Mouse (Mus musculus): ENCODE data around the gene Dnajb11. TPM values are rescaled to one million over a fixed set of nuclear protein-coding genes. Genes with fewer than 3 reads are reported as not detected.

Gene Dnajb11
- polyA plus RNA-seq, 1 experiment = 92.5 TPM

- H3K27ac ChIP-seq (ENCODE audit: control insufficient read depth, insufficient read depth, low read depth, low read length, poor library complexity) = no peak overlapping the region
- no peaks in the 10 kb centered on the region; the same call in 1 of the 2 replicates for H3K4me1 ChIP-seq (ENCODE audit: control insufficient read depth, insufficient read depth, low read length)
- no peak overlapping the region for H3K4me3 ChIP-seq (replicated peaks; ENCODE audit: control insufficient read depth, low read depth, low read length)
- 56% methylated on average over 5 of the region's 5 CpGs for WGBS
- no peak for TF ChIP-seq CTCF (IDR thresholded peaks at IDR 0.05; ENCODE audit: control insufficient read depth, insufficient read depth, low read length)
These were observed 12.8 kb upstream of the Dnajb11 start for GRCm38 (mm10) chr16:22844834-22845233.

GRCm38 (mm10) chr16:22845481-22845880, 12.2 kb upstream of the Dnajb11 start:
- WGBS = 90% methylated on average over 4 of the region's 4 CpGs
- Histone ChIP-seq H3K27ac (ENCODE audit: control insufficient read depth, insufficient read depth, low read depth, low read length, poor library complexity) (no peak overlapping the region), H3K4me1 (ENCODE audit: control insufficient read depth, insufficient read depth, low read length) (no peaks in the 10 kb centered on the region; the same call in 1 of the 2 replicates), H3K4me3 (replicated peaks; ENCODE audit: control insufficient read depth, low read depth, low read length) (no peak overlapping the region)
- TF ChIP-seq POLR2A (IDR thresholded peaks at IDR 0.05; ENCODE audit: borderline replicate concordance, control insufficient read depth, low read depth, low read length) (no peak), CTCF (IDR thresholded peaks at IDR 0.05; ENCODE audit: control insufficient read depth, insufficient read depth, low read length) (no peak)

- 95% methylated on average over 1 of the region's 1 CpGs for WGBS
- no peak for TF ChIP-seq CTCF (IDR thresholded peaks at IDR 0.05; ENCODE audit: control insufficient read depth, insufficient read depth, low read length)
- no peak for TF ChIP-seq POLR2A (IDR thresholded peaks at IDR 0.05; ENCODE audit: borderline replicate concordance, control insufficient read depth, low read depth, low read length)
- no peak overlapping the region for H3K27ac ChIP-seq (ENCODE audit: control insufficient read depth, insufficient read depth, low read depth, low read length, poor library complexity)
- no peak overlapping the region for H3K4me3 ChIP-seq (replicated peaks; ENCODE audit: control insufficient read depth, low read depth, low read length)
- H3K4me1 ChIP-seq (ENCODE audit: control insufficient read depth, insufficient read depth, low read length) = no peaks in the 10 kb centered on the region; the same call in none of the 2 replicates
These were observed 10.0 kb upstream of the Dnajb11 start for GRCm38 (mm10) chr16:22847686-22848085.

- H3K27ac ChIP-seq (ENCODE audit: control insufficient read depth, insufficient read depth, low read depth, low read length, poor library complexity) = no peak overlapping the region
- H3K4me1 ChIP-seq (ENCODE audit: control insufficient read depth, insufficient read depth, low read length) = no peaks in the 10 kb centered on the region; the same call in 1 of the 2 replicates
- no peak for TF ChIP-seq CTCF (IDR thresholded peaks at IDR 0.05; ENCODE audit: control insufficient read depth, insufficient read depth, low read length)
- no peak for TF ChIP-seq POLR2A (IDR thresholded peaks at IDR 0.05; ENCODE audit: borderline replicate concordance, control insufficient read depth, low read depth, low read length)
- WGBS = 88% methylated on average over 1 of the region's 1 CpGs
- no peak overlapping the region for H3K4me3 ChIP-seq (replicated peaks; ENCODE audit: control insufficient read depth, low read depth, low read length)
These were observed 9.3 kb upstream of the Dnajb11 start for GRCm38 (mm10) chr16:22848331-22848730.

- TF ChIP-seq POLR2A (IDR thresholded peaks at IDR 0.05; ENCODE audit: borderline replicate concordance, control insufficient read depth, low read depth, low read length) = no peak
- TF ChIP-seq CTCF (IDR thresholded peaks at IDR 0.05; ENCODE audit: control insufficient read depth, insufficient read depth, low read length) = no peak
- H3K4me3 ChIP-seq (replicated peaks; ENCODE audit: control insufficient read depth, low read depth, low read length) = no peak overlapping the region
- H3K4me1 ChIP-seq (ENCODE audit: control insufficient read depth, insufficient read depth, low read length) = no peaks in the 10 kb centered on the region; the same call in none of the 2 replicates
- WGBS = 67% methylated on average over 4 of the region's 4 CpGs
- no peak overlapping the region for H3K27ac ChIP-seq (ENCODE audit: control insufficient read depth, insufficient read depth, low read depth, low read length, poor library complexity)
These were observed 4.9 kb upstream of the Dnajb11 start for GRCm38 (mm10) chr16:22852709-22853108.

GRCm38 (mm10) chr16:22856773-22857172, 872 bp upstream of the Dnajb11 start:
- Histone ChIP-seq H3K27ac (ENCODE audit: control insufficient read depth, insufficient read depth, low read depth, low read length, poor library complexity) (peak overlapping the region; percentile 75), H3K4me3 (replicated peaks; ENCODE audit: control insufficient read depth, low read depth, low read length) (peak overlapping the region; percentile 60), H3K4me1 (ENCODE audit: control insufficient read depth, insufficient read depth, low read length) (peaks cover 3% of the 10 kb centered on the region)
- WGBS = 6% methylated on average over 9 of the region's 9 CpGs
- TF ChIP-seq CTCF (IDR thresholded peaks at IDR 0.05; ENCODE audit: control insufficient read depth, insufficient read depth, low read length) (no peak), POLR2A (IDR thresholded peaks at IDR 0.05; ENCODE audit: borderline replicate concordance, control insufficient read depth, low read depth, low read length) (no peak)

GRCm38 (mm10) chr16:22872397-22872796, 14.8 kb downstream of the Dnajb11 start:
- Histone ChIP-seq H3K27ac (ENCODE audit: control insufficient read depth, insufficient read depth, low read depth, low read length, poor library complexity) (no peak overlapping the region), H3K4me3 (replicated peaks; ENCODE audit: control insufficient read depth, low read depth, low read length) (no peak overlapping the region), H3K4me1 (ENCODE audit: control insufficient read depth, insufficient read depth, low read length) (no peaks in the 10 kb centered on the region)
- WGBS = 90% methylated on average over 8 of the region's 8 CpGs
- TF ChIP-seq POLR2A (IDR thresholded peaks at IDR 0.05; ENCODE audit: borderline replicate concordance, control insufficient read depth, low read depth, low read length) (no peak), CTCF (IDR thresholded peaks at IDR 0.05; ENCODE audit: control insufficient read depth, insufficient read depth, low read length) (no peak)

GRCm38 (mm10) chr16:22873369-22873768, 15.7 kb downstream of the Dnajb11 start:
- H3K4me3 ChIP-seq (replicated peaks; ENCODE audit: control insufficient read depth, low read depth, low read length) = no peak overlapping the region
- H3K27ac ChIP-seq (ENCODE audit: control insufficient read depth, insufficient read depth, low read depth, low read length, poor library complexity) = no peak overlapping the region
- TF ChIP-seq CTCF (IDR thresholded peaks at IDR 0.05; ENCODE audit: control insufficient read depth, insufficient read depth, low read length) (no peak), POLR2A (IDR thresholded peaks at IDR 0.05; ENCODE audit: borderline replicate concordance, control insufficient read depth, low read depth, low read length) (no peak)
- 70% methylated on average over 4 of the region's 4 CpGs for WGBS
- no peaks in the 10 kb centered on the region for H3K4me1 ChIP-seq (ENCODE audit: control insufficient read depth, insufficient read depth, low read length)

Data from bone marrow, adult 2 months (tissue).